Mouse (Mus musculus) liver, embryonic 14.5 days (tissue): ENCODE results near the gene Lpp.

Experiments used
- CTCF ChIP-seq: IDR thresholded peaks from 2 replicates; pipeline ENCODE4 v1.5.1; 2016; ENCODE audit warnings: antibody characterized with exemption, low read depth, control low read depth
- EP300 ChIP-seq: IDR thresholded peaks from 2 replicates; pipeline ENCODE4 v1.6.1; 2016; ENCODE audit warnings: antibody characterized with exemption, low read depth

- TF ChIP-seq CTCF (no peak), EP300 (no peak)
Measured at GRCm38 (mm10) chr16:24791387-24791786, 398.1 kb downstream of the Lpp start.
